Mouse (Mus musculus): ENCODE results near the gene Fh1. TPM values are rescaled to one million over a fixed set of nuclear protein-coding genes. Genes with fewer than 3 reads are reported as not detected.

The Fh1 gene
- polyA plus RNA-seq, 1 experiment from 2014 or later, result 139 TPM

DNA sequence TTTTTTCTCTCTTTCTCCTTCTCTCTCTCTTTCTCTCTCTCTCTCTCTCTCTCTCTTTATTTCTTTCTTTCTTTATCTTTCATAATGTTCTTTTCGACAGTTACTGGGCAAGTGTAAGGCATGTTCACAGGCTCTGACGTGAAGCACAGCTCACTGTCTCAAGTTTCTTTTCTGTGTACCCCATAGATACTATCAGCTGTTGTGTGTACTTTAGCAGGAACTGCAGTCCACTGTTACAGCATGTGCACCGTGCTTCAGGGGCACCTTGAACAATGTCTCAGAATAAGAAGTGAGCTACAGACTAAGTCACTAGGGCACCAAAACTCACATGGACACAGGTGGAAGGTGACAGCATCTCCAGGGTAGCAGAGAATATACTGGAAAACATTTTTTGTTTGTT lies 73.0 kb downstream of the Fh1 start:
- Histone ChIP-seq H3K4me3 (ENCODE audit: low read depth, low read length) (no peak overlapping the region), H3K36me3 (ENCODE audit: control insufficient read depth, insufficient read depth, low read length) (no peaks in the 10 kb centered on the region), H3K9ac (replicated peaks; ENCODE audit: low read depth, low read length) (no peak overlapping the region), H3K27me3 (ENCODE audit: control insufficient read depth, insufficient read depth, low read length) (no peaks in the 10 kb centered on the region), H3K4me1 (ENCODE audit: control insufficient read depth, insufficient read depth, low read length) (no peaks in the 10 kb centered on the region), H3K27ac (ENCODE audit: low read length) (no peak overlapping the region), H3K4me2 (replicated peaks; ENCODE audit: low read depth, low read length) (no peak overlapping the region), H3K9me3 (ENCODE audit: control insufficient read depth, low read depth, low read length) (no peaks in the 10 kb centered on the region)
- 54% methylated on average over 3 of the region's 3 CpGs for WGBS
- ATAC-seq (ENCODE audit: insufficient number of reproducible peaks, insufficient read depth, low FRiP score, low read depth), result peak; percentile 71; the same call in 1 of the 2 replicates

DNA sequence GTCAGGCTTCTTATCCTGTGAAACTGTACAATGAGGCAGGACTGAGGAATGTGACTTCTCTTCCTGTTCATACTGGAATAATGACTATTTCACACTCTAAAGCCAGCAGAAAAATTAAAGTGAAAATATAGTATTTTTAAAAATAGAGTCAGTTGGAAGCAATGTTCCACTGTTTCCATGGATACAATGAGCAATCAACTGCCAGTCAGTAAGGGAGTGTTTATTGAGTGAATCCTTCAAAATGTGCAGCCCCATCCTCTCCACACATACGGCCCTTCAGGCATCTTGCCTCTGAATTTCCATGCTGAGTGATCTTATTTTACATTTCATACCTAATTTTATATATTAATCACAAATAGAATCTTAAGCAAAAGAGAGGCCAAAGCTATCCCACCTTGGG lies 74.8 kb downstream of the Fh1 start:
- Histone ChIP-seq H3K4me2 (replicated peaks; ENCODE audit: low read depth, low read length) (no peak overlapping the region), H3K4me3 (ENCODE audit: low read depth, low read length) (no peak overlapping the region), H3K9me3 (ENCODE audit: control insufficient read depth, low read depth, low read length) (no peaks in the 10 kb centered on the region), H3K27ac (ENCODE audit: low read length) (no peak overlapping the region), H3K4me1 (ENCODE audit: control insufficient read depth, insufficient read depth, low read length) (no peaks in the 10 kb centered on the region), H3K27me3 (ENCODE audit: control insufficient read depth, insufficient read depth, low read length) (no peaks in the 10 kb centered on the region), H3K36me3 (ENCODE audit: control insufficient read depth, insufficient read depth, low read length) (no peaks in the 10 kb centered on the region), H3K9ac (replicated peaks; ENCODE audit: low read depth, low read length) (no peak overlapping the region)
- ATAC-seq (ENCODE audit: insufficient number of reproducible peaks, insufficient read depth, low FRiP score, low read depth), result no peak
- WGBS, result 79% methylated on average over 1 of the region's 1 CpGs

Other genes starting within 250 kb of the Fh1 start
- 2.1 and 3.5 TPM in 2 replicates for gene Rgs7, start 133.1 kb downstream of the Fh1 start, polyA plus RNA-seq (2014; fragmentation: Nextera tagmentation; extraction: Ambion mirVana)
- 0.16 and 0.56 TPM in 2 replicates for gene Kmo, start 5.3 kb downstream of the Fh1 start, polyA plus RNA-seq (2014; fragmentation: Nextera tagmentation; extraction: Ambion mirVana)
- gene Opn3, start 67.1 kb upstream of the Fh1 start, polyA plus RNA-seq (2014; fragmentation: Nextera tagmentation; extraction: Ambion mirVana), result 7.4 and 12.6 TPM in 2 replicates
- 5.3 and 5.8 TPM in 2 replicates for gene Chml, start 67.3 kb upstream of the Fh1 start, polyA plus RNA-seq (2014; fragmentation: Nextera tagmentation; extraction: Ambion mirVana)
- gene Wdr64, start 73.0 kb upstream of the Fh1 start, polyA plus RNA-seq (2014; fragmentation: Nextera tagmentation; extraction: Ambion mirVana), result not detected in 2 replicates

Measured in stomach, embryonic 14.5 days (tissue).